Comparison of ENCODE assay signal across 29 mouse cellular contexts in the genomic region with DNA sequence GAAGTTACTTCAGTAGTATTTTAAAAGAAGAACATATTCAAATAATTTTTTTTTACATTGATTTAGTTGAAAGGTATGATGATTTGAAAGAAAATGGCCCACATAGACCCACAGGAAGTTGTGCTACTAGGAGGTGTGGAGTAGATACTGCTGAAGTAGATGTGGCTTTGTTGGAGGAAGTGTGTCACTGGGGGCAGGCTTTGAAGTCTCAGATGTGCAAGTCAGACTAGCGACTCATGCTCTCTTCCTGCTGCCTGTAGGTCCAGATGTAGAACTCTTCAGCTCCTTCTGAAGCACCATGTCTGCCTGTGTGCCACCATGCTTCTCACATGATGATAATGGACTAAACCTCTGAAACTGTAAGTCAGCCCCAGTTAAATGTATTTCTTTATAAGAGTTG.
"Had no signal": no experiment of that assay in that cellular context is flagged by ENCODE, and none has a peak within 500 bp of the region (broad histone marks: within the 10 kb centered on the region; RNA-seq: fewer than 3 reads in every experiment).

No protein-coding gene starts in this region.

- H3K36me3 ChIP-seq: heart, embryonic 13.5 days; heart, embryonic 15.5 days; hindbrain, embryonic 10.5 days; hindbrain, embryonic 12.5 days; intestine, embryonic 15.5 days; kidney, embryonic 15.5 days; limb, embryonic 13.5 days; limb, embryonic 15.5 days; liver, embryonic 12.5 days had no signal

- ATAC-seq: hindbrain, embryonic 16.5 days; inflammation-experienced regulatory T-cells, adult 6 months; intestine, embryonic 15.5 days; liver, embryonic 12.5 days had no signal

- H3K4me3 ChIP-seq: gastrocnemius, adult 2 months; heart, adult 2 months; heart, embryonic 13.5 days; heart, embryonic 15.5 days; hindbrain, embryonic 10.5 days; hindbrain, embryonic 12.5 days; intestine, embryonic 15.5 days; kidney, embryonic 15.5 days; limb, embryonic 13.5 days; limb, embryonic 15.5 days; liver, embryonic 12.5 days had no signal

- H3K4me1 ChIP-seq: heart, embryonic 13.5 days; heart, embryonic 15.5 days; intestine, embryonic 15.5 days; kidney, embryonic 15.5 days; limb, embryonic 13.5 days; limb, embryonic 15.5 days; liver, embryonic 12.5 days had no signal

- DNase-seq: gastrocnemius, adult 2 months; gastrocnemius, postnatal 10 days; gastrocnemius, postnatal 25 days; heart, adult 2 months; heart, postnatal 14 days; heart, postnatal 36 days; kidney, adult 11 months; kidney, adult 2 months; kidney, adult 9 months; kidney, postnatal 14 days; kidney, postnatal 36 days; layer of hippocampus, adult 9-11 months; layer of hippocampus, postnatal 36 days; left cerebral cortex, postnatal 4 days had no signal

- H3K9me3 ChIP-seq: heart, embryonic 13.5 days; heart, embryonic 15.5 days; hindbrain, embryonic 10.5 days; hindbrain, embryonic 12.5 days; intestine, embryonic 15.5 days; kidney, embryonic 15.5 days; limb, embryonic 13.5 days; limb, embryonic 15.5 days; liver, embryonic 12.5 days had no signal

- H3K27ac ChIP-seq: gastrocnemius, adult 2 months; heart, adult 2 months; heart, embryonic 13.5 days; heart, embryonic 15.5 days; hindbrain, embryonic 10.5 days; hindbrain, embryonic 12.5 days; hindbrain, embryonic 14.5 days; intestine, embryonic 15.5 days; kidney, embryonic 15.5 days; kidney, postnatal 0 days; limb, embryonic 13.5 days; limb, embryonic 15.5 days; liver, embryonic 12.5 days; liver, embryonic 14.5 days had no signal

- H3K9ac ChIP-seq: heart, embryonic 13.5 days; heart, embryonic 15.5 days; hindbrain, embryonic 12.5 days; hindbrain, embryonic 14.5 days; intestine, embryonic 15.5 days; kidney, embryonic 15.5 days; limb, embryonic 13.5 days; limb, embryonic 15.5 days; liver, embryonic 12.5 days; liver, embryonic 14.5 days had no signal

- H3K4me2 ChIP-seq: heart, embryonic 11.5 days; heart, embryonic 13.5 days; heart, embryonic 15.5 days; hindbrain, embryonic 12.5 days; hindbrain, embryonic 14.5 days; intestine, embryonic 15.5 days; kidney, embryonic 15.5 days; limb, embryonic 13.5 days; limb, embryonic 15.5 days; liver, embryonic 12.5 days had no signal

- H3K27me3 ChIP-seq: heart, embryonic 13.5 days; heart, embryonic 15.5 days; hindbrain, embryonic 12.5 days; intestine, embryonic 15.5 days; kidney, embryonic 15.5 days; limb, embryonic 13.5 days; limb, embryonic 15.5 days; liver, embryonic 12.5 days had no signal
